Mouse (Mus musculus) embryo, embryonic 11.5 days (tissue): Measurements from ENCODE around the gene Raly.

Source experiments
- DNase-seq: peaks from one replicate; pipeline ENCODE4 v3.0.0-alpha.2; 2012; ENCODE audit warnings: low read depth, low spot score

Gene Raly

GRCm38 (mm10) chr2:154782856-154783650 lies 7.8 kb upstream of the Raly start:
- no peak for DNase-seq

GRCm38 (mm10) chr2:154785284-154785683 lies 5.6 kb upstream of the Raly start:
- no peak for DNase-seq

- DNase-seq = peak; percentile 16
These were observed 4.7 kb upstream of the Raly start for GRCm38 (mm10) chr2:154786187-154786586.

- no peak for DNase-seq
These were observed 4.1 kb upstream of the Raly start for GRCm38 (mm10) chr2:154786776-154787175.

GRCm38 (mm10) chr2:154789381-154789780 lies 1.5 kb upstream of the Raly start:
- no peak for DNase-seq

GRCm38 (mm10) chr2:154789977-154790655 lies 780 bp upstream of the Raly start:
- DNase-seq = no peak

GRCm38 (mm10) chr2:154791661-154792642 lies 1.1 kb downstream of the Raly start:
- DNase-seq = peak; percentile 50

GRCm38 (mm10) chr2:154803372-154803771 lies 12.5 kb downstream of the Raly start:
- no peak for DNase-seq

GRCm38 (mm10) chr2:154803845-154804244 lies 12.9 kb downstream of the Raly start:
- DNase-seq = no peak

GRCm38 (mm10) chr2:154807689-154808088 lies 16.8 kb downstream of the Raly start:
- no peak for DNase-seq

- no peak for DNase-seq
These were observed 18.3 kb downstream of the Raly start for GRCm38 (mm10) chr2:154809107-154809762.

- DNase-seq = no peak
These were observed 19.9 kb downstream of the Raly start for GRCm38 (mm10) chr2:154810821-154811220.

GRCm38 (mm10) chr2:154813426-154813825 lies 22.5 kb downstream of the Raly start:
- DNase-seq = no peak

GRCm38 (mm10) chr2:154817089-154817488 lies 26.2 kb downstream of the Raly start:
- DNase-seq = no peak

GRCm38 (mm10) chr2:154817788-154818187 lies 26.9 kb downstream of the Raly start:
- DNase-seq = no peak

- DNase-seq = no peak
These were observed 27.7 kb downstream of the Raly start for GRCm38 (mm10) chr2:154818599-154818998.

- no peak for DNase-seq
These were observed 29.4 kb downstream of the Raly start for GRCm38 (mm10) chr2:154820346-154820745.

- DNase-seq = no peak
These were observed 35.2 kb downstream of the Raly start for GRCm38 (mm10) chr2:154826054-154826538.

- DNase-seq = no peak
These were observed 36.6 kb downstream of the Raly start for GRCm38 (mm10) chr2:154827521-154827920.

- DNase-seq = no peak
These were observed 41.6 kb downstream of the Raly start for GRCm38 (mm10) chr2:154832471-154832870.
